Mouse (Mus musculus) midbrain, postnatal 0 days (tissue): ENCODE measurements around the gene Hmga1. TPM values are rescaled to one million over a fixed set of nuclear protein-coding genes. Genes with fewer than 3 reads are reported as not detected.
A peak's percentile ranks its signal among the peaks of the same experiment; 100 is the strongest.

ENCODE experiments used
- ATAC-seq: fragments of 200-750 bp; cut with Nextera tagmentation; 2 replicates; pipeline ENCODE4 v1.8.0; 2017; ENCODE audit warnings: moderate number of reproducible peaks, mild to moderate bottlenecking, moderate TSS enrichment, moderate library complexity; ENCODE audit not compliant: low FRiP score
- DNase-seq: peaks from one replicate; pipeline ENCODE4 v3.0.0-alpha.2; 2015; ENCODE audit warnings: low spot score
- H3K27ac ChIP-seq: fragments of 300-500 bp; sonication (generic); 2 replicates; pipeline ENCODE4 v1.5.1; 2014; ENCODE audit warnings: low read depth, mild to moderate bottlenecking, low read length, mixed read lengths
- H3K27me3 ChIP-seq: fragments of 300-500 bp; sonication (generic); 2 replicates; pipeline ENCODE4 v1.6.1; 2014; ENCODE audit warnings: low read length, control low read depth, mixed read lengths; ENCODE audit not compliant: insufficient read depth
- H3K36me3 ChIP-seq: fragments of 300-500 bp; sonication (generic); 2 replicates; pipeline ENCODE4 v1.6.1; 2014; ENCODE audit warnings: low read length, control low read depth, mixed read lengths; ENCODE audit not compliant: insufficient read depth
- H3K4me1 ChIP-seq: fragments of 300-500 bp; sonication (generic); 2 replicates; pipeline ENCODE4 v1.6.1; 2014; ENCODE audit warnings: mild to moderate bottlenecking, control low read depth, antibody characterized with exemption, low read length, mixed read lengths; ENCODE audit not compliant: insufficient read depth
- H3K4me2 ChIP-seq: fragments of 300-500 bp; sonication (generic); 2 replicates; pipeline ENCODE4 v1.6.1; 2014; ENCODE audit warnings: low read depth, mild to moderate bottlenecking, low read length, mixed read lengths; ENCODE audit not compliant: poor library complexity, severe bottlenecking
- H3K4me3 ChIP-seq: fragments of 300-500 bp; sonication (generic); 2 replicates; pipeline ENCODE4 v1.5.1; 2014; ENCODE audit warnings: low read depth, mild to moderate bottlenecking, low read length, moderate library complexity
- H3K9ac ChIP-seq: fragments of 300-500 bp; sonication (generic); replicated peaks from 2 replicates; pipeline ENCODE4 v1.6.1; 2014; ENCODE audit warnings: mild to moderate bottlenecking, low read length, moderate library complexity, mixed read lengths; ENCODE audit not compliant: poor library complexity, severe bottlenecking
- H3K9me3 ChIP-seq: fragments of 300-500 bp; sonication (generic); 2 replicates; pipeline ENCODE4 v1.6.1; 2016; ENCODE audit warnings: low read length, control low read depth
- CTCF ChIP-seq: IDR thresholded peaks from 2 replicates; pipeline ENCODE4 v1.5.1; 2016; ENCODE audit warnings: antibody characterized with exemption, mild to moderate bottlenecking
- WGBS: fragments of 180-500 bp; shearing (Covaris S2); extraction: QIAGEN DNeasy Blood & Tissue Kit; methylation state at CpG from one replicate; pipeline ENCODE4 v1.1.7; 2014; 5-methylcytosine and 5-hydroxymethylcytosine counted together
- polyA plus RNA-seq: library from polyadenylated mRNA; unstranded; fragments of >200 nt; fragmentation: Nextera tagmentation; extraction: Ambion mirVana; gene quantifications from 2 replicates; pipeline ENCODE4 v1.2.1, GENCODE M21; 2015
- total RNA-seq: library from RNA; depleted of rRNA; stranded (reverse); fragments of >200 nt; gene quantifications from 2 replicates; pipeline ENCODE4 v1.2.3, GENCODE M21; 2014

Gene Hmga1
- total and polyA plus RNA-seq, 2 experiments from 2014 or later, result 138 to 144 TPM

DNA sequence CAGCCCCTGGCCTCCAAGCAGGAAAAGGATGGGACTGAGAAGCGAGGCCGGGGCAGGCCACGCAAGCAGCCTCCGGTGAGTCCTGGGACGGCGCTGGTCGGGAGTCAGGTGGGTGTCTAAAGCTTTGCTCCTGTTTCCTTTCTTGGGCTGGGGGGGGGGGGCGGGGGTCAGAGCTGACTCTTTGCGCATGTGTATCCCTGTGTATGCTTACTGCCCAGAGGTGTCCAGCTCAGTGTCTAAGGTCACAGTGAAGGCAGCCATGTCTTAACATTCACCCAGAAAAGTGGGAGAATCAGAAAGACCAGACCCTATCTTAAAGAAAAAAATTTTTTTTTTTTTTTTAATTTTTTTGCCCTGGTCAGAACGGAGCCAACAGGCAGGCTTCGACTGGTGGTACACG, 3.3 kb downstream of the Hmga1 start:
- H3K9ac ChIP-seq, result no peak overlapping the region
- WGBS, result 78% methylated on average over 12 of the region's 12 CpGs
- H3K9me3 ChIP-seq, result no peaks in the 10 kb centered on the region
- no peak for ATAC-seq
- no peak for DNase-seq
- H3K4me3 ChIP-seq, result no peak overlapping the region
- H3K4me2 ChIP-seq, result no peak overlapping the region
- H3K27me3 ChIP-seq, result 0 out of 2 replicates have a peak, but pooled peaks cover 5% of the 10 kb centered on the region
- H3K27ac ChIP-seq, result no peak overlapping the region
- no peak for TF ChIP-seq CTCF
- peaks cover 7% of the 10 kb centered on the region for H3K36me3 ChIP-seq
- peaks cover 16% of the 10 kb centered on the region for H3K4me1 ChIP-seq

DNA sequence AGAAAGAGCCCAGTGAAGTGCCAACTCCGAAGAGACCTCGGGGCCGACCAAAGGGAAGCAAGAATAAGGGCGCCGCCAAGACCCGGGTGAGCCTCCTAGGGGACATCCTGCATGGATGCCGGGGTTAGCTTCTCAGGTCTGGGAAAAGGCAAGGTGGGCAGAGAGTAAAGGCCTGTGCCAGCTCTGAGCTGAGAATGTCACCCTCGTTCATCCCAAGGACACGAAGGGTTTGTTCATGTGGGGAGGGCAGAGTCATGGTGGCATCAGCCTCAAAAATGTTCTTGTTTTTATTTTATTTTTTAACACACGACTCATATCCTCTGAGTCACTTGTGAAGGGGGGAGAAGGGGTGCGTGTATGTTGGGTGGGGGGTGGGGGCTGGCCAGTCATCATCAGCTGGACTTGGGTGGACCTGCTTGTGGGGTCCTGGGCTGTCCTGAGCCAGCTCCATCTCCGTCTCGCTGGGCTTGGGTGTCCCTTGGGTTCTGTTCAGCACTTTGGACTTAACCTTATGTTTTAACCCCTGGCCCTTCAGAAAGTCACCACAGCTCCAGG, 4.7 kb downstream of the Hmga1 start:
- ATAC-seq (no peak), DNase-seq (no peak)
- H3K9me3 ChIP-seq, result no peaks in the 10 kb centered on the region
- no peaks in the 10 kb centered on the region for H3K27me3 ChIP-seq
- no peak overlapping the region for H3K27ac ChIP-seq
- peaks cover 7% of the 10 kb centered on the region for H3K36me3 ChIP-seq
- peaks cover 18% of the 10 kb centered on the region for H3K4me1 ChIP-seq
- no peak overlapping the region for H3K9ac ChIP-seq
- no peak for TF ChIP-seq CTCF
- no peak overlapping the region for H3K4me3 ChIP-seq
- WGBS, result 85% methylated on average over 13 of the region's 13 CpGs
- no peak overlapping the region for H3K4me2 ChIP-seq

DNA sequence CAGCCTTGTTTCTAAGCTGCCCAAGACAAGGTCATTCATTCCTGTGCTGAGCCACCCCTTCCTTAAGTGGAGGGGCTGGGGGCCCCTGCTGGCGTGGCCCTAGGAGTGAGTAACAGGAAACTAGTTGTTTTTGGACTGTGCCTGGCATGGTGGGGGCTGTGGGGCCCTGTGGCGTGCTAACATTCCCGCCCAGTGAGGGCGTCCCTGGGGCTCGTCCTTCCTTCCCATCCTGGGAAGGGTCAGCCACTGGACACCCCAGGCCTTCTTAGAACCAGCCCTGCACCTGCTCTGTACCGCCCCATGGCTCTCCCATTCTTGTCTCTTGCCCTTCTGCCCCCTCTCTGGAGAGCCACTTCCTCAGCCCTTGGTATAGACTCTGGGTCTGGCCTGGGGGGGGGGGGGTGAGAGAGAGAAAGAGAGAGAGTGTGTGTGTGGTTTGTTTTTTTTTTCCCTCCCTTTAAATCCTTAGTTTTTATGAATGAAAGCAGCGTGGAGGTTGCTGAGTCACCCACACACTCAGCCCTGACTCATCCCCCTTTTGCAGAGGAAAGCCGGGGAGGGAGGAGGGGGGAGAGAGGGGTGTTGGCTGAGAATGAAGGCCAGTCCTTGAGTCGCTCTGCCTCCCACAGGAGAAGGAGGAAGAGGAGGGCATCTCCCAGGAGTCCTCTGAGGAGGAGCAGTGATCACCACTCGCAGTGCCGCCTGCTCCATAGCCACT, 5.7 kb downstream of the Hmga1 start:
- 58% methylated on average over 8 of the region's 11 CpGs for WGBS
- ATAC-seq (no peak), DNase-seq (no peak)
- H3K9me3 ChIP-seq, result no peaks in the 10 kb centered on the region
- H3K4me1 ChIP-seq, result peaks cover 18% of the 10 kb centered on the region
- no peak for TF ChIP-seq CTCF
- H3K9ac ChIP-seq, result no peak overlapping the region
- H3K36me3 ChIP-seq, result peaks cover 7% of the 10 kb centered on the region
- H3K27me3 ChIP-seq, result no peaks in the 10 kb centered on the region
- H3K4me3 ChIP-seq, result no peak overlapping the region
- H3K27ac ChIP-seq, result no peak overlapping the region
- H3K4me2 ChIP-seq, result no peak overlapping the region

DNA sequence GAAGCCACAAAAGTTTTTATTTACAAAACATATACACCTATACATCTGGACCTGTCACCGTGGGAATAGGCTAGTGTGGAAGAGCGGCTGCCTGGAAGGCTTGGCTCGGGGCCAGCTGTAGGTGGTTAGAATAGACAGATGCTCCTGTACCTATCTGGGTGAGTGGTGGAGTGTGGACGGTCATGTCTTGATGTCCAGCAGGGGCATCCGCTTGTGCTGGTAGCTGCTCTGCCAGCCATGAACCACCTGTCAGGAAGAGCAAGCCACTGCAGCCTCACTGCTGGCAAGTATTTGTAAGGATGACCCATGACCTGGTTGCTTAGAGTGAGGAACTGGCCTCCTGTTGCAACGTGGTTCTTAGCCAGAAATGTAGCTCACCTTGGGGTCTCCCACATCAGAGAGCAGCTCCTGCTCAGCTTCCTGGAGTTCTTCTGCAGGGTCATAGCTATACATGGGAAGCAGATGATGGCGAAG, 7.5 kb downstream of the Hmga1 start:
- H3K9me3 ChIP-seq, result no peaks in the 10 kb centered on the region
- no peak for TF ChIP-seq CTCF
- H3K4me2 ChIP-seq, result peak overlapping the region; percentile 85; the same call in 1 of the 2 replicates
- no peak overlapping the region for H3K4me3 ChIP-seq
- DNase-seq (no peak), ATAC-seq (no peak)
- no peak overlapping the region for H3K27ac ChIP-seq
- H3K36me3 ChIP-seq, result peaks cover 7% of the 10 kb centered on the region
- peak overlapping the region; percentile 79; the same call in 1 of the 2 replicates for H3K9ac ChIP-seq
- peaks cover 7% of the 10 kb centered on the region for H3K4me1 ChIP-seq
- 58% methylated on average over 7 of the region's 7 CpGs for WGBS
- H3K27me3 ChIP-seq, result no peaks in the 10 kb centered on the region

DNA sequence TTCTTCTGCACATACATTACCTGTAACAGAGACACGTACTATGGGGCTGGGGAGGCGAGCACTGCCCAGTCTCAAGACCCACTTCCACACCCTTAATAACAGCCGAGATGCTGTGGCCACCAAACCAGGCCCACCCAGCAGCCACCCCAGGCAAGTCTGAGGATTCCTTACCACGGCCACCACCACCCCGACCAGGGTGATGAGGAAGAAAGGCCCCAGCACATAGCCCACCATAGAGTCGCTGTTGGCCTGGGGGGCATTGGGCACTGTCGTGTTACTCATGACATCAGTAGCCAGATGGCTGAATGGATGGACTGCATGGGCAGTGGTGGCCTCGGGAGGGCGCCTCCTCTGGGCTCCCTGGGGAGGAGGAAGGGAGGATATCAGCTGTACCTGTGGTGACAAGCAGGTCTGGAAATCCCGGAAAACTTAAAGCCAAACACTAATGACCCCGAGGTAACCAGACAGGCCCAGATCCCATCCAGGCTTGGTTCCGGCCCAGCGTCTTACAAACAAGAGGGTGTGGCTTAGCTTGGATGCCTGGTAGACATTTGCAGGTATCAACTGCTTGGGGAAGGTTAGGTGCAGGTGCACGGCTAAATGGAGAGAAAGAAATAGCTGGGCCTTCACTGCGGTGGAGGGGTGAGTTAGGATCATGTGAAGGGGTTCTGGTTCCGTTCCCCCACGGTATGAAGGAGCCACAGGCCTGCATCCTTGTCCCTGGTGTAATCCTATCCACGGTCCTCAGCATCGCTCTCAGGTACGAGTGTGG, 8.3 kb downstream of the Hmga1 start:
- no peak for ATAC-seq

More for the DNA sequence above, 8.3 kb downstream of the Hmga1 start:
- WGBS, result 11% methylated on average over 20 of the region's 20 CpGs
- DNase-seq, result peak; percentile 46
- Histone ChIP-seq H3K4me3 (peak overlapping the region; percentile 68), H3K27me3 (no peaks in the 10 kb centered on the region), H3K4me1 (peaks cover 4% of the 10 kb centered on the region), H3K27ac (peak overlapping the region; percentile 40), H3K9me3 (no peaks in the 10 kb centered on the region), H3K9ac (peak overlapping the region; percentile 79), H3K4me2 (peak overlapping the region; percentile 85), H3K36me3 (peaks cover 7% of the 10 kb centered on the region)
- TF ChIP-seq CTCF, result peak; percentile 57
